Mouse (Mus musculus) liver, adult 2 months (tissue): ENCODE results near the gene Zmiz1. TPM values are rescaled to one million over a fixed set of nuclear protein-coding genes. Genes with fewer than 3 reads are reported as not detected.
A peak's percentile ranks its signal among the peaks of the same experiment; 100 is the strongest.

Experiments used
- DNase-seq: peaks from one replicate; pipeline ENCODE4 v3.0.0-alpha.2; 2011; ENCODE audit warnings: low read depth, low spot score; ENCODE audit errors: extremely low read depth
- H3K27ac ChIP-seq: fragments of 200-500 bp; replicated peaks from 2 replicates; pipeline ENCODE4 v1.5.1; 2012; ENCODE audit warnings: low read depth, mild to moderate bottlenecking, control low read depth, inconsistent platforms, low read length; ENCODE audit not compliant: insufficient read depth
- H3K27me3 ChIP-seq: fragments of 200-500 bp; 2 replicates; pipeline ENCODE4 v1.6.1; 2012; ENCODE audit warnings: mild to moderate bottlenecking, moderate library complexity, low read length, inconsistent platforms; ENCODE audit not compliant: control insufficient read depth, insufficient read depth
- H3K36me3 ChIP-seq: fragments of 200-500 bp; 2 replicates; pipeline ENCODE4 v1.6.1; 2012; ENCODE audit warnings: low read length, inconsistent platforms; ENCODE audit not compliant: control insufficient read depth, insufficient read depth
- H3K4me1 ChIP-seq: fragments of 200-500 bp; 2 replicates; pipeline ENCODE4 v1.6.1; 2011; ENCODE audit warnings: low read length; ENCODE audit not compliant: control insufficient read depth, insufficient read depth
- H3K4me3 ChIP-seq: fragments of 200-500 bp; 2 replicates; pipeline ENCODE4 v1.5.1; 2011; ENCODE audit warnings: low read depth, mild to moderate bottlenecking, control low read depth, low read length, moderate library complexity; ENCODE audit not compliant: insufficient read depth
- H3K79me2 ChIP-seq: fragments of 200-500 bp; 2 replicates; pipeline ENCODE4 v1.6.1; 2012; ENCODE audit warnings: inconsistent platforms, mild to moderate bottlenecking, low read length, moderate library complexity; ENCODE audit not compliant: control insufficient read depth, insufficient read depth
- H3K9ac ChIP-seq: fragments of 200-500 bp; 2 replicates; pipeline ENCODE4 v1.6.1; 2012; ENCODE audit warnings: low read depth, mild to moderate bottlenecking, control low read depth, inconsistent platforms, low read length
- CTCF ChIP-seq: fragments of 200-500 bp; IDR thresholded peaks from 2 replicates; pipeline ENCODE4 v1.5.1; 2011; ENCODE audit warnings: low read depth, low read length, control low read depth
- POLR2A ChIP-seq: fragments of 200-500 bp; IDR thresholded peaks from 2 replicates; pipeline ENCODE4 v1.6.1; 2011; ENCODE audit warnings: low read length, control low read depth; ENCODE audit not compliant: insufficient read depth; ENCODE audit errors: extremely low read depth
- WGBS: fragments of 180-500 bp; shearing (Covaris S2); methylation state at CpG from one replicate; pipeline ENCODE4 v1.1.7; 2018; 5-methylcytosine and 5-hydroxymethylcytosine counted together
- polyA plus RNA-seq: library from polyadenylated mRNA; depleted of rRNA; stranded (reverse); fragments of >200 nt; gene quantifications from 2 replicates; pipeline ENCODE4 v1.2.3, GENCODE M21; 2012
- total RNA-seq: library from RNA; depleted of rRNA; stranded (reverse); fragments of >200 nt; gene quantifications from 2 replicates; pipeline ENCODE4 v1.2.3, GENCODE M21; 2014

The Zmiz1 gene
- total and polyA plus RNA-seq, 2 experiments = 5.3 to 10.2 TPM

- H3K4me3 ChIP-seq = no peak overlapping the region
- DNase-seq = no peak
- no peak overlapping the region for H3K27ac ChIP-seq
- no peaks in the 10 kb centered on the region for H3K36me3 ChIP-seq
- WGBS = 49% methylated on average over 3 of the region's 3 CpGs
- no peaks in the 10 kb centered on the region for H3K27me3 ChIP-seq
- H3K9ac ChIP-seq = no peak overlapping the region
- TF ChIP-seq CTCF (no peak), POLR2A (no peak)
- H3K79me2 ChIP-seq = peaks cover 41% of the 10 kb centered on the region; the same call in 1 of the 2 replicates
- H3K4me1 ChIP-seq = peaks cover 57% of the 10 kb centered on the region
These were observed 52.6 kb downstream of the Zmiz1 start for GRCm38 (mm10) chr14:25511564-25511963.

GRCm38 (mm10) chr14:25511967-25512366 lies 53.0 kb downstream of the Zmiz1 start:
- TF ChIP-seq POLR2A (no peak), CTCF (no peak)
- Histone ChIP-seq H3K9ac (no peak overlapping the region), H3K4me1 (peaks cover 57% of the 10 kb centered on the region), H3K36me3 (no peaks in the 10 kb centered on the region), H3K79me2 (peaks cover 42% of the 10 kb centered on the region; the same call in 1 of the 2 replicates), H3K4me3 (no peak overlapping the region), H3K27ac (no peak overlapping the region), H3K27me3 (no peaks in the 10 kb centered on the region)
- 46% methylated on average over 5 of the region's 5 CpGs for WGBS
- DNase-seq = no peak

GRCm38 (mm10) chr14:25512803-25513202 lies 53.8 kb downstream of the Zmiz1 start:
- H3K36me3 ChIP-seq = no peaks in the 10 kb centered on the region
- H3K9ac ChIP-seq = no peak overlapping the region
- H3K4me1 ChIP-seq = peaks cover 52% of the 10 kb centered on the region
- no peak overlapping the region for H3K4me3 ChIP-seq
- TF ChIP-seq CTCF = no peak
- no peak for TF ChIP-seq POLR2A
- H3K27ac ChIP-seq = no peak overlapping the region
- 84% methylated on average over 6 of the region's 6 CpGs for WGBS
- H3K79me2 ChIP-seq = peaks cover 49% of the 10 kb centered on the region; the same call in 1 of the 2 replicates
- DNase-seq = no peak
- H3K27me3 ChIP-seq = no peaks in the 10 kb centered on the region

GRCm38 (mm10) chr14:25513496-25513895 lies 54.5 kb downstream of the Zmiz1 start:
- TF ChIP-seq CTCF = no peak
- TF ChIP-seq POLR2A = no peak
- Histone ChIP-seq H3K27me3 (no peaks in the 10 kb centered on the region), H3K4me3 (no peak overlapping the region), H3K79me2 (peaks cover 49% of the 10 kb centered on the region; the same call in 1 of the 2 replicates), H3K4me1 (peaks cover 46% of the 10 kb centered on the region), H3K9ac (no peak overlapping the region), H3K27ac (no peak overlapping the region), H3K36me3 (no peaks in the 10 kb centered on the region)
- peak; percentile 37 for DNase-seq
- 59% methylated on average over 8 of the region's 8 CpGs for WGBS

GRCm38 (mm10) chr14:25514943-25515512 lies 56.0 kb downstream of the Zmiz1 start:
- Histone ChIP-seq H3K27ac (no peak overlapping the region), H3K27me3 (no peaks in the 10 kb centered on the region), H3K4me1 (peaks cover 40% of the 10 kb centered on the region), H3K79me2 (peaks cover 45% of the 10 kb centered on the region; the same call in 1 of the 2 replicates), H3K36me3 (no peaks in the 10 kb centered on the region), H3K4me3 (no peak overlapping the region), H3K9ac (no peak overlapping the region)
- DNase-seq = no peak
- no peak for TF ChIP-seq CTCF
- TF ChIP-seq POLR2A = no peak
- WGBS = 78% methylated on average over 2 of the region's 2 CpGs

- no peak overlapping the region; the same call in 1 of the 2 replicates for H3K27ac ChIP-seq
- H3K27me3 ChIP-seq = no peaks in the 10 kb centered on the region
- H3K4me3 ChIP-seq = no peak overlapping the region
- H3K79me2 ChIP-seq = peaks cover 37% of the 10 kb centered on the region; the same call in 1 of the 2 replicates
- peaks cover 39% of the 10 kb centered on the region for H3K4me1 ChIP-seq
- H3K36me3 ChIP-seq = no peaks in the 10 kb centered on the region
- DNase-seq = peak; percentile 71
- TF ChIP-seq CTCF = 0 out of 2 replicates have a peak, but pooled peaks have one; percentile 10
- TF ChIP-seq POLR2A = no peak
- 0 out of 2 replicates have a peak overlapping the region, but pooled peaks have one; percentile 3 for H3K9ac ChIP-seq
- WGBS = 29% methylated on average over 9 of the region's 9 CpGs
These were observed 56.9 kb downstream of the Zmiz1 start for GRCm38 (mm10) chr14:25515924-25516323.
